ENCODE assay signal across 23 mouse cellular contexts in the genomic region with DNA sequence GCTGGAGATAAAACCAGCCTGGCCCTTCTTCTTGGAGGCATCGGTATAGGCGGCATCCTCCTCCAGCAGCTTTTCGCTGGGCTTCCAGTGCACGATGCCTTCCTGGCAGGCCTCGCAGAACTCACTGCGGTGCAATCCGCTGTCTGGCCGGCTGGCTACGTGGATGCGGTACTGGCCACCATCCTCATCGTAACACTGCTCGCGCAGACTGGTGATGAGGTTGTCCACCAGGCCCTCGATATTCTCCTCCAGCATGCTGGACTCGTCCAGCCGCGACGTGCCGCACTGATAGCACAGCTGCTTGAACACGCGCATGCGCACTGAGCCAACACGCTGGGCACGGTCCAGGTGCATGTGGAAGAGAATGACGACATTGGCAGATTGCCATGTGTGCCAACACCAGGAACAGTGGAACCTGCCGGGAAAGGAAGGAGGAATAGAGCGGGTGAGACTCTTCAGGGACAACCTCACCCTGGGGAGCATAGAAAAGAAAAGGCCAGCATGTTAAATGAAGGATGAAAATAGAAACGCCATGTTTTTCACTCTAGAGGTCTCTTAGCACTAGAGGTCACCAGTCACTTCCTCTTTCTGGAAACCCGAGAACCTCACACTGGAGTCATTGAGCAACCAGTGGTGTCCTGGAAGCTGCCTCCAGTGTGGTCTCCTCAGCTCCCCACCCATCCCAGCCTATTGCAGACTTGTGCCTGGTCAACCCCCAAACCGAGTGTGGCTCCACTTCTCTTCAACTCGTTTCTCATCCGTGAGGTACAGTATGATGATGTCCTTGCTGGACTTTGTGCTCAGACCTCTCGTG. TPM values are rescaled to one million over a fixed set of nuclear protein-coding genes. Genes with fewer than 3 reads are reported as not detected.
DNase-seq lines count a peak whose midpoint lies in the region; ATAC-seq and TF ChIP-seq lines count a peak whose summit lies in the region.
"Had no signal": no experiment of that assay in that cellular context is flagged by ENCODE, and none has a peak within 500 bp of the region (broad histone marks: within the 10 kb centered on the region; RNA-seq: fewer than 3 reads in every experiment).

No protein-coding gene starts in this region.

- peak; percentile 20 to 27 for DNase-seq in cerebellum, postnatal 10 days
- DNase-seq in cerebellum, adult 9-10 months: no peak
- peak; percentile 19 for DNase-seq in left cerebral cortex, postnatal 4 days
- no peak for DNase-seq in left cerebral cortex, adult 11 months (ENCODE audit: low spot score)
- DNase-seq in CH12.LX (ENCODE audit: extremely low read depth): peak; percentile 44
- no peak for DNase-seq in midbrain, embryonic 14.5 days
- DNase-seq: kidney, adult 18-20 months; lung, adult 2 months had no signal

- no peaks in the 10 kb centered on the region for H3K9me3 ChIP-seq in CH12.LX (replicated peaks; ENCODE audit: low read length)
- H3K9me3 ChIP-seq in megakaryocyte, embryonic 14.5 days: peaks cover 12% of the 10 kb centered on the region; the same call in 1 of the 2 replicates
- H3K9me3 ChIP-seq in midbrain, embryonic 14.5 days (ENCODE audit: control insufficient read depth, low read length): no peaks in the 10 kb centered on the region
- no peaks in the 10 kb centered on the region for H3K9me3 ChIP-seq in forebrain, embryonic 12.5 days
- H3K9me3 ChIP-seq: neural tube, embryonic 13.5 days had no signal

- no peaks in the 10 kb centered on the region for H3K79me2 ChIP-seq in CH12.LX (replicated peaks; ENCODE audit: control insufficient read depth, extremely low read depth, insufficient read depth, poor library complexity, severe bottlenecking)

- intact Hi-C loops in left cerebral cortex, postnatal 4 days (cut with DNase I): no loop called here

- no peak overlapping the region for H3K4me2 ChIP-seq in CH12.LX (ENCODE audit: insufficient read depth, low read depth, poor library complexity, severe bottlenecking)
- no peak overlapping the region for H3K4me2 ChIP-seq in midbrain, embryonic 14.5 days (ENCODE audit: low read length)
- H3K4me2 ChIP-seq in forebrain, embryonic 12.5 days: no peak overlapping the region
- H3K4me2 ChIP-seq: heart, embryonic 11.5 days; liver, embryonic 11.5 days; neural tube, embryonic 13.5 days had no signal

- no peak for TF ChIP-seq CTCF in CH12.LX (conservative IDR thresholded peaks at IDR 0.05 in 1 of 2, IDR thresholded peaks at IDR 0.05 in 1 of 2; ENCODE audit: low read depth in 2 of 2, low read length in 2 of 2)

- no peak overlapping the region for H3K9ac ChIP-seq in CH12.LX (ENCODE audit: insufficient read depth, low read depth)
- H3K9ac ChIP-seq in midbrain, embryonic 14.5 days (replicated peaks; ENCODE audit: low read length): no peak overlapping the region
- no peak overlapping the region for H3K9ac ChIP-seq in forebrain, embryonic 12.5 days
- H3K9ac ChIP-seq: neural tube, embryonic 13.5 days had no signal

- no peak for TF ChIP-seq POLR2A in CH12.LX (IDR thresholded peaks at IDR 0.05; ENCODE audit: low read depth, low read length)

- H3K4me1 ChIP-seq in CH12.LX (ENCODE audit: control insufficient read depth in 1 of 2, insufficient read depth in 2 of 2): peaks cover 7 to 11% of the 10 kb centered on the region in 2 experiments
- no peaks in the 10 kb centered on the region for H3K4me1 ChIP-seq in megakaryocyte, embryonic 14.5 days
- H3K4me1 ChIP-seq in midbrain, embryonic 14.5 days (ENCODE audit: control insufficient read depth, insufficient read depth, low read length): no peaks in the 10 kb centered on the region
- H3K4me1 ChIP-seq in forebrain, embryonic 12.5 days: no peaks in the 10 kb centered on the region
- H3K4me1 ChIP-seq: neural tube, embryonic 13.5 days had no signal

- 95% methylated on average over 33 of the region's 33 CpGs for WGBS in midbrain, embryonic 14.5 days
- WGBS in forebrain, embryonic 12.5 days: 95% methylated on average over 33 of the region's 33 CpGs

- TF ChIP-seq EP300 in CH12.LX (IDR thresholded peaks at IDR 0.05; ENCODE audit: low read length): peak; percentile 38; the same call in 1 of the 2 replicates

- no peak for TF ChIP-seq RAD21 in CH12.LX (IDR thresholded peaks at IDR 0.05; ENCODE audit: low read depth, low read length)

- H3K27me3 ChIP-seq in CH12.LX (replicated peaks): no peaks in the 10 kb centered on the region
- no peaks in the 10 kb centered on the region for H3K27me3 ChIP-seq in megakaryocyte, embryonic 14.5 days (replicated peaks)
- H3K27me3 ChIP-seq in midbrain, embryonic 14.5 days (ENCODE audit: control insufficient read depth, insufficient read depth, low read length): no peaks in the 10 kb centered on the region
- H3K27me3 ChIP-seq in forebrain, embryonic 12.5 days: no peaks in the 10 kb centered on the region
- H3K27me3 ChIP-seq: neural tube, embryonic 13.5 days had no signal

- dilution Hi-C loops in CH12.LX (cut with MboI; ENCODE audit: extremely low pct_ligation_motif_present, extremely low pct_unique_long_range_greater_than_20kb, low sequenced_read_pairs): no loop called here

- H3K36me3 ChIP-seq in CH12.LX (replicated peaks in 1 of 2; ENCODE audit: control insufficient read depth in 1 of 2, insufficient read depth in 1 of 2, low read length in 1 of 2): no peaks in the 10 kb centered on the region
- no peaks in the 10 kb centered on the region for H3K36me3 ChIP-seq in megakaryocyte, embryonic 14.5 days (replicated peaks; ENCODE audit: low read length)
- no peaks in the 10 kb centered on the region for H3K36me3 ChIP-seq in midbrain, embryonic 14.5 days (ENCODE audit: control insufficient read depth, insufficient read depth, low read length)
- H3K36me3 ChIP-seq in forebrain, embryonic 12.5 days (replicated peaks): no peaks in the 10 kb centered on the region
- H3K36me3 ChIP-seq: neural tube, embryonic 13.5 days had no signal

- H3K27ac ChIP-seq in CH12.LX (ENCODE audit: insufficient read depth, low read depth): no peak overlapping the region
- H3K27ac ChIP-seq in midbrain, embryonic 14.5 days (replicated peaks; ENCODE audit: low read depth, low read length): no peak overlapping the region
- H3K27ac ChIP-seq in forebrain, embryonic 12.5 days: no peak overlapping the region
- H3K27ac ChIP-seq: neural tube, embryonic 13.5 days had no signal

- ATAC-seq in midbrain, embryonic 14.5 days (ENCODE audit: low FRiP score, low TSS enrichment): no peak
- no peak for ATAC-seq in forebrain, embryonic 12.5 days (ENCODE audit: low FRiP score)
- ATAC-seq: forebrain, embryonic 16.5 days; hindbrain, embryonic 16.5 days; Patski had no signal

- H3K4me3 ChIP-seq in CH12.LX (replicated peaks in 1 of 3; ENCODE audit: low read depth in 2 of 3, low read length in 2 of 3, poor library complexity in 1 of 3): no peak overlapping the region
- H3K4me3 ChIP-seq in megakaryocyte, embryonic 14.5 days (replicated peaks): peak overlapping the region; percentile 26
- no peak overlapping the region for H3K4me3 ChIP-seq in midbrain, embryonic 14.5 days (replicated peaks; ENCODE audit: low read depth, low read length)
- no peak overlapping the region for H3K4me3 ChIP-seq in forebrain, embryonic 12.5 days (replicated peaks)
- H3K4me3 ChIP-seq: erythroblast, embryonic 14.5 days; neural tube, embryonic 13.5 days had no signal

- in situ Hi-C loops in CH12.LX (cut with MboI; ENCODE audit: low pct_ligation_motif_present, low pct_unique_long_range_greater_than_20kb, low sequenced_read_pairs): no loop called here

TF ChIP-seq in CH12.LX, 34 proteins besides CTCF, POLR2A, EP300 and RAD21:
- TF ChIP-seq MXI1 (IDR thresholded peaks at IDR 0.05; ENCODE audit: low read depth, low read length) (no peak), NRF1 (IDR thresholded peaks at IDR 0.05; ENCODE audit: low read depth, low read length) (0 out of 2 replicates have a peak, but pooled peaks have one; percentile 46)

RNA-seq across cellular contexts. Expression of a gene that starts 4.7 kb away (rescaled TPM):
- total RNA-seq in left cerebral cortex, postnatal 4 days (2021): under 1 TPM in 1 of 2 experiments, not detected in 1; 0.36 TPM
- total RNA-seq in CH12.LX (2012; rRNA removed) (not detected in 2 replicates), CH12.LX (2014; rRNA removed) (not detected in 2 replicates)
- polyA plus RNA-seq in CH12.LX (2012; ENCODE audit: insufficient read length, low read depth): not detected in 2 replicates
- polyA plus RNA-seq in megakaryocyte, embryonic 14.5 days (2012; ENCODE audit: insufficient read depth, low replicate concordance): not detected in 2 replicates
- polyA plus RNA-seq in midbrain, embryonic 14.5 days (2014; fragmentation: Nextera tagmentation; extraction: Ambion mirVana): not detected in 2 replicates
- 0.29 and 0.83 TPM in 2 replicates for polyA plus RNA-seq in forebrain, embryonic 12.5 days (2016; fragmentation: Nextera tagmentation; extraction: Ambion mirVana)
- total RNA-seq: adrenal gland, postnatal 4 days; gastrocnemius, adult 8-10 months; heart, postnatal 25 days; left cerebral cortex, postnatal 25 days; megakaryocyte-erythroid progenitor cell, adult 5-6 weeks had no signal
- polyA plus RNA-seq: erythroblast, embryonic 14.5 days; heart, embryonic 11.5 days; hindbrain, embryonic 16.5 days; liver, embryonic 11.5 days; lung, adult 2 months; neural tube, embryonic 13.5 days; Patski; thymus, postnatal 0 days had no signal

RNA-seq across cellular contexts. Expression of a gene that starts 36.8 kb away (rescaled TPM):
- total RNA-seq in left cerebral cortex, postnatal 4 days (2021): 100 to 1,000 TPM; 251 to 315 TPM
- total RNA-seq in CH12.LX (2012; rRNA removed) (not detected in 2 replicates), CH12.LX (2014; rRNA removed) (not detected in 2 replicates)
- not detected in 2 replicates for polyA plus RNA-seq in CH12.LX (2012; ENCODE audit: insufficient read length, low read depth)
- polyA plus RNA-seq in megakaryocyte, embryonic 14.5 days (2012; ENCODE audit: insufficient read depth, low replicate concordance): not detected in 2 replicates
- polyA plus RNA-seq in midbrain, embryonic 14.5 days (2014; fragmentation: Nextera tagmentation; extraction: Ambion mirVana): 257 and 380 TPM in 2 replicates
- polyA plus RNA-seq in forebrain, embryonic 12.5 days (2016; fragmentation: Nextera tagmentation; extraction: Ambion mirVana): 43.4 and 45.5 TPM in 2 replicates
- total RNA-seq: gastrocnemius, adult 8-10 months; heart, postnatal 25 days; megakaryocyte-erythroid progenitor cell, adult 5-6 weeks had no signal
- polyA plus RNA-seq: erythroblast, embryonic 14.5 days; lung, adult 2 months; Patski had no signal

Comparison
In these comparisons a context has a peak if more than half of its experiments do, and no peak if none do; other contexts are left out.
1. DNase-seq: peak in cerebellum, postnatal 10 days (2 of 2), left cerebral cortex, postnatal 4 days (single experiment) and CH12.LX (single experiment); none in cerebellum, adult 9-10 months (single experiment), left cerebral cortex, adult 11 months (single experiment) and midbrain, embryonic 14.5 days (single experiment).
2. RNA of a gene that starts 36.8 kb away (polyA plus RNA-seq): 257 to 380 TPM in midbrain, embryonic 14.5 days and 43.4 to 45.5 TPM in forebrain, embryonic 12.5 days; not detected in CH12.LX and not detected in megakaryocyte, embryonic 14.5 days; every median in the first group is over 10 times any median in the second.